Mouse (Mus musculus) forebrain, embryonic 13.5 days (tissue): Measurements from ENCODE around the gene Acrbp. TPM values are rescaled to one million over a fixed set of nuclear protein-coding genes. Genes with fewer than 3 reads are reported as not detected.

ENCODE experiments used
- ATAC-seq: fragments of 200-750 bp; cut with Nextera tagmentation; 2 replicates; pipeline ENCODE4 v1.8.0; 2017
- H3K27ac ChIP-seq: fragments of 300-500 bp; sonication (generic); 2 replicates; pipeline ENCODE4 v1.5.1; 2015; ENCODE audit warnings: inconsistent platforms, mild to moderate bottlenecking, moderate library complexity
- H3K27me3 ChIP-seq: fragments of 300-500 bp; sonication (generic); 2 replicates; pipeline ENCODE4 v1.6.1; 2015; ENCODE audit warnings: mild to moderate bottlenecking, inconsistent platforms
- H3K36me3 ChIP-seq: fragments of 300-500 bp; sonication (generic); 2 replicates; pipeline ENCODE4 v1.6.1; 2015; ENCODE audit warnings: mild to moderate bottlenecking, inconsistent platforms; ENCODE audit not compliant: poor library complexity, severe bottlenecking
- H3K4me1 ChIP-seq: fragments of 300-500 bp; sonication (generic); 2 replicates; pipeline ENCODE4 v1.6.1; 2015; ENCODE audit warnings: inconsistent platforms
- H3K4me2 ChIP-seq: fragments of 300-500 bp; sonication (generic); 2 replicates; pipeline ENCODE4 v1.6.1; 2015; ENCODE audit warnings: inconsistent platforms, mild to moderate bottlenecking, moderate library complexity
- H3K4me3 ChIP-seq: fragments of 300-500 bp; sonication (generic); 2 replicates; pipeline ENCODE4 v1.5.1; 2015; ENCODE audit warnings: mild to moderate bottlenecking, inconsistent platforms
- H3K9ac ChIP-seq: fragments of 300-500 bp; sonication (generic); 2 replicates; pipeline ENCODE4 v1.6.1; 2015; ENCODE audit warnings: mild to moderate bottlenecking, inconsistent platforms
- H3K9me3 ChIP-seq: fragments of 300-500 bp; sonication (generic); replicated peaks from 2 replicates; pipeline ENCODE4 v1.6.1; 2016; ENCODE audit warnings: inconsistent platforms
- whole genome bisulfite sequencing: fragments of 180-500 bp; shearing (Covaris S2); methylation state at CpG from one replicate; pipeline ENCODE4 v1.1.7; 2015; 5-methylcytosine and 5-hydroxymethylcytosine counted together
- polyA plus RNA-seq: library from polyadenylated mRNA; unstranded; fragments of >200 nt; fragmentation: Nextera tagmentation; extraction: Ambion mirVana; gene quantifications from 2 replicates; pipeline ENCODE4 v1.2.1, GENCODE M21; 2015

Gene Acrbp
- polyA plus RNA-seq, 1 experiment from 2014 or later = 19.1 TPM

DNA sequence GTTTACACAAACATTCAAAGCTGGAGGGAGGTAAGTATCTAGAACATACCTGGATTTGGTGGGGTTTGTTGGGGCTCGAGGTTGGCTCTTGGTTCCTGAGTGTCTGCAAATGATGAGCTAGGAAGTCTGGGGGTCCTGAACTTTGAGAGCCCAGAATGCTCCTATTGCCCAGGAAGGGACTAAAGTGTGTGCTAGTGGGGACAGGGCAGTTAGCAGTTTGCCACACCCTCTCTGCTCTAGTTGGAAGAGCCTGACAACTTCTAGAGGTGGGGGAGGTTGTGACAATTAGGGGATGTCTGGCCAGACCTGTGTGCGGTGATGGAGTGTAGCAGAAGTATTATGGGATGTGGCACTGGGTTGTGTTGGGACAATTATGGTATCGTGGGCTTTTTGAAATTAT, 45.4 kb downstream of the Acrbp start:
- 72% methylated on average over 3 of the region's 3 CpGs for WGBS
- 0 out of 2 replicates have a peak, but pooled peaks have one; percentile 0 for ATAC-seq
- Histone ChIP-seq H3K4me2 (no peak overlapping the region), H3K4me1 (peaks cover 47% of the 10 kb centered on the region), H3K27ac (peak overlapping the region; percentile 95), H3K4me3 (no peak overlapping the region), H3K9me3 (no peaks in the 10 kb centered on the region), H3K27me3 (no peaks in the 10 kb centered on the region), H3K36me3 (peaks cover 19% of the 10 kb centered on the region), H3K9ac (no peak overlapping the region)

GRCm38 (mm10) chr6:125095391-125096278, 46.1 kb downstream of the Acrbp start, which contains the start of gene Chd4:
Gene Chd4, plus strand, starts transcription at chr6:125095981.
- Histone ChIP-seq H3K27me3 (no peaks in the 10 kb centered on the region), H3K9me3 (no peaks in the 10 kb centered on the region), H3K9ac (peak within 1 kb of the TSS; percentile 97), H3K4me1 (peaks cover 47% of the 10 kb centered on the region), H3K27ac (peak within 1 kb of the TSS; percentile 95), H3K4me2 (peak within 1 kb of the TSS; percentile 97), H3K4me3 (peak within 1 kb of the TSS; percentile 97), H3K36me3 (peaks cover 27% of the 10 kb centered on the region)
- peak; percentile 80 for ATAC-seq
- WGBS = 2% methylated on average over 44 of the region's 45 CpGs

DNA sequence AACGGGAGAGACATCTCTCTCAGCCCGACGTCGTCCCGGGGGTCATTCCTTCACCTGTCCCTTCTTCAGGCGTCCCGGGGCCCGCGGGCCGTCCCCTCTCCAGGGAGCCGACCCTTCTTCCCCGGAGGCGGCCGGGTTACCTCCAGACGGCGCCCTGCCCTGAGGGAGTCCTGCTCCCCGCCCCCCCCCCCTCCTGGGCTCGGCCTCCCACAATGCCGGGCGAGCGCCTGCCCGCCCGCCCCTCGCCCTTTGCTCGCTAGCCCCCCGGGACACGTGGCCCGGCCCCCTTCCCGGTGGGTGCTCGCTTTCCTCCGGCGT, 46.7 kb downstream of the Acrbp start:
- Histone ChIP-seq H3K4me2 (peak overlapping the region; percentile 97), H3K4me1 (peaks cover 42% of the 10 kb centered on the region), H3K36me3 (peaks cover 33% of the 10 kb centered on the region), H3K4me3 (peak overlapping the region; percentile 97), H3K27me3 (no peaks in the 10 kb centered on the region), H3K27ac (peak overlapping the region; percentile 95), H3K9me3 (no peaks in the 10 kb centered on the region), H3K9ac (peak overlapping the region; percentile 97)
- ATAC-seq = no peak
- WGBS = 0% methylated on average over 10 of the region's 32 CpGs

- Histone ChIP-seq H3K27me3 (no peaks in the 10 kb centered on the region), H3K9me3 (no peaks in the 10 kb centered on the region), H3K27ac (peak overlapping the region; percentile 95), H3K4me3 (peak overlapping the region; percentile 97), H3K4me1 (peaks cover 42% of the 10 kb centered on the region), H3K4me2 (peak overlapping the region; percentile 97), H3K9ac (peak overlapping the region; percentile 97), H3K36me3 (peaks cover 38% of the 10 kb centered on the region)
- 1% methylated on average over 40 of the region's 44 CpGs for WGBS
- ATAC-seq = peak; percentile 36
These were observed 47.3 kb downstream of the Acrbp start for GRCm38 (mm10) chr6:125096597-125097345.

- peak overlapping the region; percentile 97 for H3K4me2 ChIP-seq
- no peaks in the 10 kb centered on the region for H3K9me3 ChIP-seq
- H3K27ac ChIP-seq = peak overlapping the region; percentile 95
- H3K4me3 ChIP-seq = peak overlapping the region; percentile 97
- under 1% methylated on average over 12 of the region's 12 CpGs for WGBS
- no peaks in the 10 kb centered on the region for H3K27me3 ChIP-seq
- ATAC-seq = peak; percentile 7
- H3K36me3 ChIP-seq = peaks cover 44% of the 10 kb centered on the region
- H3K4me1 ChIP-seq = peaks cover 42% of the 10 kb centered on the region
- H3K9ac ChIP-seq = peak overlapping the region; percentile 97
These were observed 47.8 kb downstream of the Acrbp start for GRCm38 (mm10) chr6:125097346-125097689.

DNA sequence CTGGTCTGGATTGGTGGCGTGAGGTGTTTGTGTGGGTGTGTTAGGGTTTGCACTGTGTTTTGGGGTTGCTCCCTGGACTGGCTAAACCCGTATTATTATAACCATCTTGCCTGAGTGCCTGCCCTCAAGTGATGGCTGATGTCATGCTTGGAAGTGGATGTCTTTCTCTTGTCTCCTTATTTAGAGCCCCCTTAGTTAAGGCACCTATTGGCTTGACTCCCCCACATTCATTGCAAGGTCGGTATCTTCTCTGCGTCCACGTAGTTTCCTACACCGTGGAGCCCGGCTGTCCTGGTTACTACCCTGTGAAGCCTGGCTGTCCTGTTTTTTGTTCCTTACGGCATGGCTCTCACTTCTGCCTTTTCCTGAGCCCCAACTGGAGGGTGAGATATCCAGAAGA, 48.5 kb downstream of the Acrbp start:
- no peak for ATAC-seq
- H3K27me3 ChIP-seq = no peaks in the 10 kb centered on the region
- peak overlapping the region; percentile 97 for H3K4me3 ChIP-seq
- peaks cover 42% of the 10 kb centered on the region for H3K4me1 ChIP-seq
- 53% methylated on average over 8 of the region's 8 CpGs for WGBS
- H3K9ac ChIP-seq = peak overlapping the region; percentile 97
- H3K36me3 ChIP-seq = peaks cover 50% of the 10 kb centered on the region
- H3K9me3 ChIP-seq = no peaks in the 10 kb centered on the region
- H3K27ac ChIP-seq = peak overlapping the region; percentile 6; the same call in 1 of the 2 replicates
- peak overlapping the region; percentile 97 for H3K4me2 ChIP-seq

GRCm38 (mm10) chr6:125098513-125098912, 49.0 kb downstream of the Acrbp start:
- peak overlapping the region; percentile 90 for H3K27ac ChIP-seq
- 59% methylated on average over 3 of the region's 3 CpGs for WGBS

DNA sequence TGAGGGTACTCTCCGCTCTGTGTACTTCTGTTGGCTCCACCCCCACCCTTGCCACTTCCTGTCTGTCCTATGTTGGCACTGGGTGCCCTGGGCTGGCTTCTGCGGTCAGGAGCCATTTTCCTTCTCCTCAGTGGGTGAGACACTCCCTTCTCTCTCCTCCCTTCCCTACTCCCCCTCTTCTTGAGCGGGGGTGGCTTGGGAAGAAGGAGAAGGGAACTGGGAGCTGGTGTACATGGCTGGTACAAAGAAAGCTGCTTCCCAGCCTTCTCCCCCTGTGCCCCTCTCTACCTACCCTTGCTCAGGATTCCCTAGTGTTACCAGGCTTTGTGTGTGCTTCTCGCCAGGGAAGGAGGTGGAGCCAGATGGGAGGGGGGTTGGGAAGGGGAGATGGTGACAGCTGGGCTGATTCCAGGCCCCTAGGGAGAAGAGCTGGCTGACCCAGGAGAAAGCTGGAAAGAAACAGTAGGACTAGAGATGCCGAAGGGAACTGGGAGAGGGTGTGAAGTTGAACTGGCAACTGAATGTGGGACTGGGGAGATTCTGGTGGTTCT, 50.0 kb downstream of the Acrbp start:
- Histone ChIP-seq H3K27ac (peak overlapping the region; percentile 90), H3K4me2 (peak overlapping the region; percentile 97), H3K9ac (peak overlapping the region; percentile 97), H3K27me3 (no peaks in the 10 kb centered on the region), H3K9me3 (no peaks in the 10 kb centered on the region), H3K4me1 (peaks cover 42% of the 10 kb centered on the region), H3K36me3 (peaks cover 65% of the 10 kb centered on the region), H3K4me3 (peak overlapping the region; percentile 97)
- ATAC-seq = peak; percentile 12; the same call in 1 of the 2 replicates
- 37% methylated on average over 5 of the region's 5 CpGs for WGBS

More at GRCm38 (mm10) chr6:125098513-125098912, 49.0 kb downstream of the Acrbp start:
- H3K36me3 ChIP-seq = peaks cover 56% of the 10 kb centered on the region
- H3K4me3 ChIP-seq = peak overlapping the region; percentile 97
- H3K27me3 ChIP-seq = no peaks in the 10 kb centered on the region
- H3K4me1 ChIP-seq = peaks cover 42% of the 10 kb centered on the region
- H3K4me2 ChIP-seq = peak overlapping the region; percentile 97
- H3K9ac ChIP-seq = peak overlapping the region; percentile 97
- H3K9me3 ChIP-seq = no peaks in the 10 kb centered on the region
- no peak for ATAC-seq

GRCm38 (mm10) chr6:125101444-125101843, 52.0 kb downstream of the Acrbp start:
- WGBS = 89% methylated on average over 9 of the region's 9 CpGs
- H3K36me3 ChIP-seq = peaks cover 85% of the 10 kb centered on the region

DNA sequence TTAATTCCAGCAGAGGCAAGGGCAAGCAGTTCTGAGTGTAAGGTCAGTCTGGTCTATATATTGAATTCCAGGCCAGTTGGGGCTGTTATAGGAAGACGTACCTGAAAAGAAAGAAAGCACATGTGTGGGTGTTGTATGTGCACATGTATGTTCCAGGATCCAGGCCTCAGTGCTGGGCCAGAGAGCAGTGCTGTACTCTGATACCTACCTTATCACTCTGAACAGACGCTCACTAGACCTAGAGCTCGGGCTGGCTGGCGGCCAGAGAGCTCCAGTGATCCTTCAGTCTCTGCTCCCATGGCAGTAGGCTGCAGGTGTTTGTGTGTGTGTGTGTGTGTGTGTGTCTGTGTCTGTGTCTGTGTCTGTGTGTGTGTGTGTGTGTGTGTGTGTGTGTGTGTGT, 54.7 kb downstream of the Acrbp start:
- WGBS = 91% methylated on average over 4 of the region's 4 CpGs
- ATAC-seq = no peak
- Histone ChIP-seq H3K4me2 (no peak overlapping the region), H3K9me3 (no peaks in the 10 kb centered on the region), H3K9ac (no peak overlapping the region), H3K4me1 (peaks cover 15% of the 10 kb centered on the region), H3K27me3 (no peaks in the 10 kb centered on the region), H3K4me3 (no peak overlapping the region), H3K27ac (no peak overlapping the region), H3K36me3 (peaks cover 99% of the 10 kb centered on the region)

More at GRCm38 (mm10) chr6:125101444-125101843, 52.0 kb downstream of the Acrbp start:
- peaks cover 35% of the 10 kb centered on the region for H3K4me1 ChIP-seq
- no peak overlapping the region for H3K27ac ChIP-seq
- ATAC-seq = no peak
- no peaks in the 10 kb centered on the region for H3K9me3 ChIP-seq
- no peak overlapping the region for H3K4me2 ChIP-seq
- H3K4me3 ChIP-seq = no peak overlapping the region
- no peak overlapping the region for H3K9ac ChIP-seq
- no peaks in the 10 kb centered on the region for H3K27me3 ChIP-seq

DNA sequence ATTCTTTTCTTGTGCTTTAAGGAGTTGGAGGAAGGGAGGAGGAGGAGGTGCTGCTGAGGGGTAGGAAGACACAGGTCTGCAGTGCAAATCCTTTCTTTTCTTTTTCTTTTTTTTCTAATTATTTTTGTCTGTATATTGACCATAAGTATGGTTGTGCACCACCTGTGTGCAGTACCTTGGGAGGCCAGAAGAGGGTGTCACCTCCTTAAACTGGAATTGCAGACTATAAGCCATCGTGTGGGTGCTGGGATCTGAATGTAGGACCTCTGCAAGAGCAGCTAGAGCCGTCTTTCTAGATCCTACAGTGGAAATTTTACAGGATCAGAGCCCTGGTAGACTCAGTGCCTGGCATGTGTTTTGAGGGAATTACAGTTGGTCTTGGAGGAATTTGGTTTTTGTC, 58.2 kb downstream of the Acrbp start:
- ATAC-seq = no peak
- no peak overlapping the region for H3K27ac ChIP-seq
- no peak overlapping the region for H3K9ac ChIP-seq
- no peak overlapping the region for H3K4me2 ChIP-seq
- H3K4me1 ChIP-seq = no peaks in the 10 kb centered on the region
- no peaks in the 10 kb centered on the region for H3K9me3 ChIP-seq
- H3K36me3 ChIP-seq = peaks cover 99% of the 10 kb centered on the region
- no peak overlapping the region for H3K4me3 ChIP-seq
- 95% methylated on average over 2 of the region's 2 CpGs for WGBS
- H3K27me3 ChIP-seq = no peaks in the 10 kb centered on the region

- no peak overlapping the region for H3K4me3 ChIP-seq
- no peaks in the 10 kb centered on the region for H3K27me3 ChIP-seq
- no peak for ATAC-seq
- H3K27ac ChIP-seq = no peak overlapping the region
- H3K9ac ChIP-seq = no peak overlapping the region
- H3K36me3 ChIP-seq = peaks cover 100% of the 10 kb centered on the region
- WGBS = 90% methylated on average over 14 of the region's 14 CpGs
- H3K4me1 ChIP-seq = no peaks in the 10 kb centered on the region
- no peak overlapping the region for H3K4me2 ChIP-seq
- H3K9me3 ChIP-seq = no peaks in the 10 kb centered on the region
These were observed 59.9 kb downstream of the Acrbp start for GRCm38 (mm10) chr6:125109371-125109770.
